Mouse (Mus musculus) spleen, adult 2 months (tissue): ENCODE results near the gene Parva. TPM values are rescaled to one million over a fixed set of nuclear protein-coding genes. Genes with fewer than 3 reads are reported as not detected.
A peak's percentile ranks its signal among the peaks of the same experiment; 100 is the strongest.

Source experiments
- DNase-seq, 2 experiments: peaks; one replicate each; pipeline versions ENCODE4 v3.0.0 to v3.0.0-alpha.2; 2012 to 2021; ENCODE audit warnings: low spot score in 2 of 2, low read depth in 1 of 2
- H3K27ac ChIP-seq: fragments of 200-500 bp; 2 replicates; pipeline ENCODE4 v1.5.1; 2012; ENCODE audit warnings: low read length, inconsistent platforms; ENCODE audit not compliant: insufficient read depth
- H3K27me3 ChIP-seq: fragments of 200-500 bp; 2 replicates; pipeline ENCODE4 v1.6.1; 2012; ENCODE audit warnings: mild to moderate bottlenecking, moderate library complexity, low read length, inconsistent platforms; ENCODE audit not compliant: control insufficient read depth, insufficient read depth
- H3K36me3 ChIP-seq: fragments of 200-500 bp; 2 replicates; pipeline ENCODE4 v1.6.1; 2012; ENCODE audit warnings: mild to moderate bottlenecking, low read length, inconsistent platforms; ENCODE audit not compliant: control insufficient read depth, insufficient read depth
- H3K4me1 ChIP-seq: fragments of 200-500 bp; 2 replicates; pipeline ENCODE4 v1.6.1; 2011; ENCODE audit warnings: inconsistent platforms; ENCODE audit not compliant: control insufficient read depth, insufficient read depth, insufficient read length
- H3K4me3 ChIP-seq: fragments of 200-500 bp; 2 replicates; pipeline ENCODE4 v1.5.1; 2011; ENCODE audit warnings: mild to moderate bottlenecking, inconsistent platforms; ENCODE audit not compliant: insufficient read depth, insufficient read length; ENCODE audit errors: extremely low read depth
- CTCF ChIP-seq: fragments of 200-500 bp; IDR thresholded peaks from 2 replicates; pipeline ENCODE4 v1.5.1; 2011; ENCODE audit warnings: mild to moderate bottlenecking, inconsistent platforms; ENCODE audit not compliant: insufficient read depth, insufficient read length, insufficient replicate concordance; ENCODE audit errors: extremely low read depth
- POLR2A ChIP-seq: fragments of 200-500 bp; IDR thresholded peaks from 2 replicates; pipeline ENCODE4 v1.6.1; 2011; ENCODE audit warnings: low read depth, low read length, inconsistent platforms
- WGBS: fragments of 180-500 bp; shearing (Covaris S2); methylation state at CpG from one replicate; pipeline ENCODE4 v1.1.7; 2018; 5-methylcytosine and 5-hydroxymethylcytosine counted together
- polyA plus RNA-seq: library from polyadenylated mRNA; depleted of rRNA; stranded (reverse); fragments of >200 nt; gene quantifications from 2 replicates; pipeline ENCODE4 v1.2.3, GENCODE M21; 2012

Gene Parva
- polyA plus RNA-seq, 1 experiment = 7.1 TPM

GRCm38 (mm10) chr7:112423438-112423837, 3.9 kb upstream of the Parva start:
- no peak overlapping the region for H3K27ac ChIP-seq
- H3K36me3 ChIP-seq = no peaks in the 10 kb centered on the region
- TF ChIP-seq CTCF (no peak), POLR2A (no peak)
- WGBS = 88% methylated on average over 4 of the region's 4 CpGs
- no peaks in the 10 kb centered on the region for H3K4me1 ChIP-seq
- H3K27me3 ChIP-seq = 0 out of 2 replicates have a peak, but pooled peaks cover 5% of the 10 kb centered on the region
- no peak for DNase-seq
- H3K4me3 ChIP-seq = no peak overlapping the region

DNA sequence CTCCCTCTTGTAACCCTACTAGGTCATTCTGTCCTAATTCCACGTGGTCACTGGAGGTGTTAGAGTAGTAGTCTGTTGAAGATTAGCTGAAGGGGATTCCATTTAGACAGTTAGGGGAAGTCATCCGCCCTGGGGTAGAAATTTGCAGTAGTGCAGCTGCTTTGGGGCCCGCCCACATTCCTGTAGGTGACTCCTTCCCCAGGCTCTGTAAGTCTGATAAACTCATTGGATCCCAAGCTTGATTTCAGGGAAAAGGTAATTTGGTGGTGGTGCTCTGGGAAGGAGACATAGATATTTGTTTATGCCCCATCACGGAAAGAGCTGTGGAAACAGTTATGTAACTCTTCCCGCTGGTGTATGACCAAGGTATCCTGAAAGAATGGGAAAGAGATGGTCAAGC, 494 bp upstream of the Parva start:
- Histone ChIP-seq H3K36me3 (no peaks in the 10 kb centered on the region), H3K4me3 (no peak overlapping the region), H3K27ac (no peak overlapping the region), H3K27me3 (0 out of 2 replicates have a peak, but pooled peaks cover 5% of the 10 kb centered on the region), H3K4me1 (no peaks in the 10 kb centered on the region)
- 49% methylated on average over 5 of the region's 5 CpGs for WGBS
- DNase-seq = no peak
- no peak for TF ChIP-seq CTCF
- no peak for TF ChIP-seq POLR2A

DNA sequence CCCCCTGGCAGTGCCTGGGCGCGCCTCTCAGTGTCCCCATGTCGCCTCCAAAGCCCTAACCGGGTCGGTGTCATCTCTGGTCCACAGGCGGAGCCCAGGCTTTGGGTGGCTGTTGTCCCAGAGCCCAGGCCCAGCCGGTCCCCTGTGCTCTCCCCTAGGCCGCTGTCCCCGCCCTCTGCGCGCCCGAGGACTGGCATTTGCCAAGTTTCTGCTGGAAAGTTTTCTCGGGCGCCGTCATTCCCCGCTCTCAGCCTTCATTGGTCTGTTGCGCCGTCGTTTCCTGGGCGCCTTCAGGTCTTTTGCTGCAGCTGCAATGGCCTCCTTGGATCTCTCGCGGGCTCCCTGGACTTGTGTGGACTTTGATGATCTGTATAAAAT, 842 bp downstream of the Parva start:
- Histone ChIP-seq H3K36me3 (no peaks in the 10 kb centered on the region), H3K27ac (peak overlapping the region; percentile 78), H3K4me1 (no peaks in the 10 kb centered on the region), H3K4me3 (peak overlapping the region; percentile 50; the same call in 1 of the 2 replicates), H3K27me3 (0 out of 2 replicates have a peak, but pooled peaks cover 5% of the 10 kb centered on the region)
- WGBS = 9% methylated on average over 22 of the region's 22 CpGs
- no peak for TF ChIP-seq POLR2A
- no peak for TF ChIP-seq CTCF
- DNase-seq = peak in 1 of 2 experiments; percentile 7

GRCm38 (mm10) chr7:112439846-112440245, 12.5 kb downstream of the Parva start:
- 80% methylated on average over 3 of the region's 3 CpGs for WGBS
- H3K36me3 ChIP-seq = no peaks in the 10 kb centered on the region
- no peaks in the 10 kb centered on the region for H3K4me1 ChIP-seq
- no peak overlapping the region for H3K4me3 ChIP-seq
- no peak overlapping the region for H3K27ac ChIP-seq
- TF ChIP-seq CTCF (no peak), POLR2A (no peak)
- no peaks in the 10 kb centered on the region for H3K27me3 ChIP-seq
- DNase-seq = no peak

GRCm38 (mm10) chr7:112444152-112444984, 17.1 kb downstream of the Parva start:
- no peak for TF ChIP-seq POLR2A
- TF ChIP-seq CTCF = no peak
- DNase-seq = no peak
- H3K36me3 ChIP-seq = no peaks in the 10 kb centered on the region
- WGBS = 75% methylated on average over 12 of the region's 12 CpGs
- no peaks in the 10 kb centered on the region for H3K27me3 ChIP-seq
- H3K4me1 ChIP-seq = no peaks in the 10 kb centered on the region
- H3K4me3 ChIP-seq = no peak overlapping the region
- H3K27ac ChIP-seq = no peak overlapping the region

DNA sequence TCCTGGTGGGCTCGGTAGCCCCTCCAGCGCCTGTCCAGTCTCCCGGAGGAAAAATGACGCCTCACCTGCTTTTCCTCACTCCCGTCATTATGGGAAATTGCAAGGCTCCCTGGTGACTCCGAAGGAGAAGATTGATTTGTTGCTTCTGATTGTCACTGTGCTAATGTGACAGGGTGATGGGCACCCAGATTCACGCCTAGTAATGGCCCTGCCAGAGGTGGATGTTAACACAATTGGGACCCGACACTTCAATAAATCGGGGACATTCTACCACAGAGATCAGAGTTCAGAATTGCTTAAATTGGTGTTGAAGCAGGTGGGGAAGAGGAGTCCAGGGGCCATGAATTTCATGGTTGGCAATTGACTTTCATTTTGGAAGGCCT, 17.7 kb downstream of the Parva start:
- Histone ChIP-seq H3K4me1 (no peaks in the 10 kb centered on the region), H3K4me3 (no peak overlapping the region), H3K27me3 (no peaks in the 10 kb centered on the region), H3K36me3 (no peaks in the 10 kb centered on the region), H3K27ac (no peak overlapping the region)
- 66% methylated on average over 9 of the region's 9 CpGs for WGBS
- DNase-seq = no peak
- TF ChIP-seq CTCF (no peak), POLR2A (no peak)

DNA sequence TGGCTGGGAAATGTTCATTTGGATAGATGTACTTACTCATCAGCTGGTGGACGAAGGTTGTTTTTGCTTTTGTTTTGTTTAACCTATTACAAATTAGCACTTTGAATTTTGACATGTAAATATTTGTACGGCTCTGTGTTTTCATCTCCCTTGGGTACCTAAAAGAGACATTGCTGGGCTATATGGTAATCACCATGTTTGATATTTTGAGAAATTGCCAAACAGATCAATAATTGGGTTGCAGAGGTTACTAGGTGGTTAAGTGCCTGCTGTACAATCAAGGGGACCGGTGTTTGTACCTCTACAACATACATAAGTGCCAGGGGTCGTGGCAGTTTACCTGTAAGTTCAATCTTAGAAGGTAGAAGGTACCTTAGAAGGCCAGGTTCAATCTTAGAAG, 19.2 kb downstream of the Parva start:
- no peak overlapping the region for H3K27ac ChIP-seq
- DNase-seq = no peak
- H3K36me3 ChIP-seq = no peaks in the 10 kb centered on the region
- TF ChIP-seq CTCF (no peak), POLR2A (no peak)
- no peak overlapping the region for H3K4me3 ChIP-seq
- no peaks in the 10 kb centered on the region for H3K4me1 ChIP-seq
- 77% methylated on average over 4 of the region's 4 CpGs for WGBS
- H3K27me3 ChIP-seq = no peaks in the 10 kb centered on the region
